ENCODE assay signal across 14 mouse cellular contexts in the genomic region with DNA sequence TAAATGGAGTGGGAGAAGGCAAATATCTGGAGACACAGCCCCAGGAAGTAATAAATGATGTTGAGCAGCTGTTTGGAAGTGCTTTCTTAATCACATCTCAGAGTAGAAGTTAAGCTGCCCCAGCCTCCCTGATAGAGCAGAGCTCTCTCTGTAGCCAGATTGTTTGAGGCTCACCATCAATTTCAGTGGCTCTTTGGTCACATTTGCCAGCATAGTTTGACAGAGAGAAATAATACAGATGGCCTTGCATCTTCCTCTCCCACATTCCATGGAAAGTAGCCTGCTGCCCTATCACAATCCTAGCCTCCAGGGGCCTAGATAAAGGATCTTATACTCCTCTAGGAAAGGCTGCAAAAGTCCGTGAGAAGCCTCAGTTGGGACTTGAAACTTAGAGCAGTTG.
DNase-seq lines count a peak whose midpoint lies in the region; ATAC-seq lines count a peak whose summit lies in the region.
"Had no signal": no experiment of that assay in that cellular context is flagged by ENCODE, and none has a peak within 500 bp of the region (broad histone marks: within the 10 kb centered on the region; RNA-seq: fewer than 3 reads in every experiment).

No protein-coding gene starts in this region.

- H3K9me3 ChIP-seq in lung, embryonic 16.5 days (ENCODE audit: control insufficient read depth, low read length), result no peaks in the 10 kb centered on the region
- H3K9me3 ChIP-seq in intestine, embryonic 16.5 days (ENCODE audit: control insufficient read depth, low read length), result no peaks in the 10 kb centered on the region
- H3K9me3 ChIP-seq in stomach, embryonic 16.5 days (replicated peaks; ENCODE audit: control insufficient read depth, low read length), result no peaks in the 10 kb centered on the region
- H3K9me3 ChIP-seq: neural tube, embryonic 12.5 days had no signal

- H3K9ac ChIP-seq in lung, embryonic 16.5 days (ENCODE audit: low read length), result no peak overlapping the region
- H3K9ac ChIP-seq in intestine, embryonic 16.5 days (ENCODE audit: low read depth, low read length), result no peak overlapping the region
- peak overlapping the region; percentile 24; the same call in 1 of the 2 replicates for H3K9ac ChIP-seq in stomach, embryonic 16.5 days (ENCODE audit: low read length)
- H3K9ac ChIP-seq: neural tube, embryonic 12.5 days had no signal

- H3K4me3 ChIP-seq in lung, embryonic 16.5 days (ENCODE audit: low read length), result no peak overlapping the region
- H3K4me3 ChIP-seq in intestine, embryonic 16.5 days (ENCODE audit: low read length), result no peak overlapping the region
- H3K4me3 ChIP-seq in stomach, embryonic 16.5 days (replicated peaks; ENCODE audit: low read length), result no peak overlapping the region
- H3K4me3 ChIP-seq: neural tube, embryonic 12.5 days had no signal

- 50% methylated on average over 1 of the region's 1 CpGs for WGBS in lung, embryonic 16.5 days
- 33% methylated on average over 1 of the region's 1 CpGs for WGBS in intestine, embryonic 16.5 days
- WGBS in stomach, embryonic 16.5 days, result 36% methylated on average over 1 of the region's 1 CpGs

- no peaks in the 10 kb centered on the region for H3K27me3 ChIP-seq in lung, embryonic 16.5 days (ENCODE audit: control insufficient read depth, insufficient read depth, low read depth, low read length)
- H3K27me3 ChIP-seq in intestine, embryonic 16.5 days (replicated peaks; ENCODE audit: control insufficient read depth, insufficient read depth, low read length), result no peaks in the 10 kb centered on the region
- no peaks in the 10 kb centered on the region for H3K27me3 ChIP-seq in stomach, embryonic 16.5 days (ENCODE audit: control insufficient read depth, insufficient read depth, low read length)
- H3K27me3 ChIP-seq: neural tube, embryonic 12.5 days had no signal

- no peak overlapping the region for H3K4me2 ChIP-seq in lung, embryonic 16.5 days (ENCODE audit: low read depth, low read length)
- no peak overlapping the region for H3K4me2 ChIP-seq in intestine, embryonic 16.5 days (ENCODE audit: low read depth, low read length)
- no peak overlapping the region for H3K4me2 ChIP-seq in stomach, embryonic 16.5 days (ENCODE audit: low read depth, low read length)
- H3K4me2 ChIP-seq: neural tube, embryonic 12.5 days had no signal

- DNase-seq in heart, adult 8-10 months (ENCODE audit: low spot score), result peak; percentile 35
- no peak for DNase-seq in heart, postnatal 4 days
- DNase-seq in lung, adult 18-20 months, result no peak
- no peak for DNase-seq in frontal cortex, postnatal 10 days (ENCODE audit: low spot score in 2 of 2)
- no peak for DNase-seq in left cerebral cortex, adult 11 months (ENCODE audit: low spot score)
- DNase-seq: cerebellum, adult 18-20 months; gastrocnemius, postnatal 14 days; right cerebral cortex, postnatal 4 days; thymus, postnatal 4 days had no signal

- H3K4me1 ChIP-seq in lung, embryonic 16.5 days (replicated peaks; ENCODE audit: control insufficient read depth, insufficient read depth, low read length), result no peaks in the 10 kb centered on the region
- 0 out of 2 replicates have a peak, but pooled peaks cover 2% of the 10 kb centered on the region for H3K4me1 ChIP-seq in intestine, embryonic 16.5 days (ENCODE audit: control insufficient read depth, insufficient read depth, low read length)
- no peaks in the 10 kb centered on the region for H3K4me1 ChIP-seq in stomach, embryonic 16.5 days (ENCODE audit: control insufficient read depth, insufficient read depth, low read length)

- H3K27ac ChIP-seq in lung, embryonic 16.5 days (ENCODE audit: low read length), result no peak overlapping the region
- H3K27ac ChIP-seq in intestine, embryonic 16.5 days (ENCODE audit: low read length), result peak overlapping the region; percentile 67
- peak overlapping the region; percentile 84 for H3K27ac ChIP-seq in stomach, embryonic 16.5 days (ENCODE audit: low read length)
- H3K27ac ChIP-seq: neural tube, embryonic 12.5 days had no signal

- ATAC-seq in lung, embryonic 16.5 days (ENCODE audit: low read depth), result peak; percentile 59
- ATAC-seq in intestine, embryonic 16.5 days, result peak; percentile 89
- peak; percentile 78 for ATAC-seq in stomach, embryonic 16.5 days (ENCODE audit: insufficient read depth, low FRiP score)
- ATAC-seq: forebrain, embryonic 16.5 days had no signal

- no peaks in the 10 kb centered on the region for H3K36me3 ChIP-seq in lung, embryonic 16.5 days (ENCODE audit: control insufficient read depth, insufficient read depth, low read length)
- H3K36me3 ChIP-seq in intestine, embryonic 16.5 days (ENCODE audit: control insufficient read depth, insufficient read depth, low read length), result no peaks in the 10 kb centered on the region
- no peaks in the 10 kb centered on the region for H3K36me3 ChIP-seq in stomach, embryonic 16.5 days (ENCODE audit: control insufficient read depth, insufficient read depth, low read length)
- H3K36me3 ChIP-seq: neural tube, embryonic 12.5 days had no signal
